Mouse (Mus musculus) kidney, embryonic 14.5 days (tissue): Measurements from ENCODE around the gene Gm3854. TPM values are rescaled to one million over a fixed set of nuclear protein-coding genes. Genes with fewer than 3 reads are reported as not detected.
A peak's percentile ranks its signal among the peaks of the same experiment; 100 is the strongest.
"Not testable (repeated sequence)": the region's sequence is repeated elsewhere in the genome, so short reads cannot be mapped to it uniquely, and the experiment has no call there.

Experiments used
- ATAC-seq: fragments of 200-750 bp; cut with Nextera tagmentation; 2 replicates; pipeline ENCODE4 v1.8.0; 2017; ENCODE audit warnings: moderate number of reproducible peaks, mild to moderate bottlenecking, moderate TSS enrichment, moderate library complexity; ENCODE audit not compliant: low FRiP score, low TSS enrichment
- H3K27ac ChIP-seq: fragments of 300-500 bp; sonication (generic); 2 replicates; pipeline ENCODE4 v1.5.1; 2014; ENCODE audit warnings: low read depth, mild to moderate bottlenecking, low read length, moderate library complexity, mixed read lengths
- H3K27me3 ChIP-seq: fragments of 300-500 bp; sonication (generic); 2 replicates; pipeline ENCODE4 v1.6.1; 2014; ENCODE audit warnings: mild to moderate bottlenecking, low read length; ENCODE audit not compliant: control insufficient read depth, insufficient read depth
- H3K36me3 ChIP-seq: fragments of 300-500 bp; sonication (generic); 2 replicates; pipeline ENCODE4 v1.6.1; 2014; ENCODE audit warnings: low read length, mixed read lengths; ENCODE audit not compliant: control insufficient read depth, insufficient read depth
- H3K4me1 ChIP-seq: fragments of 300-500 bp; sonication (generic); 2 replicates; pipeline ENCODE4 v1.6.1; 2014; ENCODE audit warnings: low read length, mixed read lengths; ENCODE audit not compliant: control insufficient read depth, insufficient read depth
- H3K4me2 ChIP-seq: fragments of 300-500 bp; sonication (generic); replicated peaks from 2 replicates; pipeline ENCODE4 v1.6.1; 2014; ENCODE audit warnings: low read depth, mild to moderate bottlenecking, low read length
- H3K4me3 ChIP-seq: fragments of 300-500 bp; sonication (generic); 2 replicates; pipeline ENCODE4 v1.5.1; 2014; ENCODE audit warnings: mild to moderate bottlenecking, low read length
- H3K9ac ChIP-seq: fragments of 300-500 bp; sonication (generic); 2 replicates; pipeline ENCODE4 v1.6.1; 2014; ENCODE audit warnings: low read depth, mild to moderate bottlenecking, low read length, moderate library complexity
- H3K9me3 ChIP-seq: fragments of 300-500 bp; sonication (generic); 2 replicates; pipeline ENCODE4 v1.6.1; 2016; ENCODE audit warnings: low read length; ENCODE audit not compliant: control insufficient read depth
- WGBS: fragments of 180-500 bp; shearing (Covaris S2); extraction: QIAGEN DNeasy Blood & Tissue Kit; methylation state at CpG from one replicate; pipeline ENCODE4 v1.1.7; 2014; 5-methylcytosine and 5-hydroxymethylcytosine counted together
- polyA plus RNA-seq: library from polyadenylated mRNA; unstranded; fragments of >200 nt; fragmentation: Nextera tagmentation; extraction: Ambion mirVana; gene quantifications from 2 replicates; pipeline ENCODE4 v1.2.1, GENCODE M21; 2014

Gene Gm3854
- 2.6 TPM in 2 replicates for polyA plus RNA-seq

DNA sequence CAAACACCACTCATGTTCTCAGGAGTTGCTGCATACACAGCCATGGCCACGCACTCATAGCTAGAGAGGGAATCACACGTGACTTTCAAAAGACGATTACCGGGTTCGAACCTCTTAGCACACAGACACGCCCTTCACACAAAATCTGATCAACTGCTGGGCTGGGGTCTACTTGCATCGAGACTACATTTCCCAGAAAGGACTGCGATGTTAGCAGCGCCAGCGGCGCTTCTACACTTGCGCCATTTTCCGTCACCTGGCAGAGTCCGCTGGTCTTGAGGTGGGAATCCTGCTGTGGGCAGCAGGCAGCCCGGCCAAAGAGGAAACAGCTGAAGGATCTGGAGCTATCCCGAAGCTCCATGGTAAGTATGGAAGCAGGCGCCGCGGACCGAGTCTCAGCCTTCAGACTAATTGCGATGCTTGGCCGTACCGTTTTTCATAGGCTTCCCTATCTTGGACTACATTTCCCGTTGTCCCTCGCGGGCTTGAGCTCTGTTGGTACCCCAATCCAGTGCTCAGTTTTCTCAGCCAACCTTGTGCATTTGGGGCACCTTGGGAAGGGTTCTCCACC, at the start of gene Gm3854:
TSS of gene Gm3854 (plus strand) at position 259 of the 571 bp plus-strand sequence.
- H3K9me3 ChIP-seq, result no peaks in the 10 kb centered on the region
- H3K4me2 ChIP-seq, result peak within 1 kb of the TSS; percentile 41
- H3K27me3 ChIP-seq, result no peaks in the 10 kb centered on the region
- 1% methylated on average over 26 of the region's 26 CpGs for WGBS
- no peak within 1 kb of the TSS for H3K27ac ChIP-seq
- H3K4me3 ChIP-seq, result peak within 1 kb of the TSS; percentile 69
- no peaks in the 10 kb centered on the region for H3K4me1 ChIP-seq
- H3K36me3 ChIP-seq, result no peaks in the 10 kb centered on the region
- ATAC-seq, result peak; percentile 92
- peak within 1 kb of the TSS; percentile 44; the same call in 1 of the 2 replicates for H3K9ac ChIP-seq

DNA sequence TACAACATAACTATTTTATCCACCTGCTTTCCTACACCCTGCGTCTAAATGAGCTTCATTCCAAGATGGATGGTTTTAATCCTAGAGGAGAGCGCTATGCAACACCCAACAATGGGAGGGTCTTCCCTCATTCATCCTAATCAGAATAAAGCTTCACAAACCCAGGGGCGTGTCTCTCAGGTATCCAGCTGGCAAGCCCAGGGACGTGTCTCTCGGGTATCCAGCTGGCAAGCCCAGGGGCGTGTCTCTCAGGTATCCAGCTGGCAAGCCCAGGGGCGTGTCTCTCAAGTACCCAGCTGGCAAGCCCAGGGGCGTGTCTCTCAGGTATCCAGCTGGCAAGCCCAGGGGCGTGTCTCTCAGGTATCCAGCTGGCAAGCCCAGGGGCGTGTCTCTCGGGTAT, 42.8 kb upstream of the Gm3854 start:
- not testable (repeated sequence) for H3K4me2 ChIP-seq, H3K4me1 ChIP-seq, H3K36me3 ChIP-seq, ATAC-seq, H3K27ac ChIP-seq, H3K27me3 ChIP-seq, H3K4me3 ChIP-seq, H3K9ac ChIP-seq, H3K9me3 ChIP-seq
- WGBS, result 79% methylated on average over 11 of the region's 11 CpGs

DNA sequence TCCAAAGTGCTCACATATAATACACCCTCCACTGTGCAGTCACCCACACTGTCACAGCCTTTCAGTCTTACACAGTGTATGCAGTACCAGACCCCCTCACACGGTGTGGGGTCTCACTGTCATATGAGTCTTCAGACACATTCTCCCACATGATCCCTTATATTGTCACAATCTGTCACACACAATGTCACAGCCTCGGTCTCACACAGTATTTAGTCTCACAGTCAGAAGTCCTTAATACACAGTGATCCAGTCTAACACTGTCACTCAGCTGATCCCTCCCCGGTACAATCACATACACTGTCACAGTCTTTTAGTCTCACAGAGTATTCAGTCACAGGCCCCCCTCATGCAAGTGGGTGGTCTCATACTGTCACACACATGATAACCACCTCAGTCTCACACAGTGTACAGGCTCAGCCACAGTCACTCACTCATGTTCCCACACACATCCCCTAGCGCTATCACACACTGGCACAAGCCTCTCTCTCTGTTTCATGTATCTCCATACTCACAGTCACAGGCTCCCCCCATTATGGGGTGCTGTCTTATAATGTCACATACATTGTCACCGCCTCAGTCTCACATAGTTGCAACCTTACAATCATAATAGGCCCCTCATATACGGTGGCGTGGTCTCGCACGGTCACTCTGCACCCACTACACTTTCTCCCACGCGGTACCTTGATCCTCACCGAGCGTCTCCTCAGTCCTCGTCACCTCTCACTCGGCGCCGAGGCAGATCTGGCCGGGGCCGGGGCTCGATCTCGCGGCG, 12.9 kb upstream of the Gm3854 start:
- 16% methylated on average over 23 of the region's 23 CpGs for WGBS
- Histone ChIP-seq H3K27ac (peak overlapping the region; percentile 74), H3K9me3 (no peaks in the 10 kb centered on the region), H3K4me2 (peak overlapping the region; percentile 72), H3K4me3 (peak overlapping the region; percentile 61), H3K9ac (peak overlapping the region; percentile 81), H3K27me3 (no peaks in the 10 kb centered on the region), H3K36me3 (peaks cover 6% of the 10 kb centered on the region), H3K4me1 (peaks cover 8% of the 10 kb centered on the region; the same call in 1 of the 2 replicates)
- ATAC-seq, result peak; percentile 73

DNA sequence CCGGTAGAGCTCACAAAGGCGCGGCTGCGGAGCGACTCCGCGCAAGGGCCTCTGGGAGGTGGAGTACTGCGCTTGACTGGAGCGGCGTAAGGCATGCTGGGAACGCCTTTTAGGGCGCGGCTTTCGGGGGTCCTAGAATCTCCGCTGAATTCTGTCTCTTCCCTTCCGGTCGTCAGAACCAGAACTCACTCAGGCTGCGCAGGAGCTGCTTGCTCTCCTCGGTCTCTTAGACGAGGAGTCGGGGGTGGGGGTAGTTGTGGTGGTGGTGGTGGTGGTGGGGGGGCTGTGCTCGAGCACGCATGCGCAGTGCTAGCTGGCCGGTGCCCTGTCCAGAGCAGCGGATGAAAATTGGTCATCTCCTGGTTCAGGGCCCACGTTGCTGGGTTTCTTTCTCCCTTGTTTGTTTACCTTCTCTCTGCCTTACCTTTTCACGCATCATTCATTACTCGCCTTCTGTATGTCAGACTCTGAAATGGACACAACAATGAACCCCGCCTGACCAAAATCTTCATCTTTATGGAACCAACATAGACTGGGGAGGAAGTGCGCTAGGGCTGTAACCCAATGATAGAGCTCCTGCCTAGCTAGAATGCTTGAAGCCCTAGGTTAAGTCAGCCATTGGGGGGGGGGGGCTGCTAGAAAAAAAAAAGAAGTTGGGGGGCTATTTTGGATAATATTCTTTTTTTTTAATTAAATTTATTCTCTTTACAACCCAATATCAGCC, 12.2 kb upstream of the Gm3854 start, which contains the start of gene Zfp583:
TSS of gene Zfp583 (minus strand) at position 53 of the 724 bp plus-strand sequence.
- Histone ChIP-seq H3K4me1 (peaks cover 8% of the 10 kb centered on the region; the same call in 1 of the 2 replicates), H3K4me2 (peak within 1 kb of the TSS; percentile 72), H3K27me3 (no peaks in the 10 kb centered on the region), H3K9me3 (no peaks in the 10 kb centered on the region), H3K36me3 (peaks cover 6% of the 10 kb centered on the region), H3K4me3 (peak within 1 kb of the TSS; percentile 61), H3K9ac (peak within 1 kb of the TSS; percentile 81), H3K27ac (peak within 1 kb of the TSS; percentile 74)
- 6% methylated on average over 30 of the region's 31 CpGs for WGBS
- peak; percentile 96 for ATAC-seq

DNA sequence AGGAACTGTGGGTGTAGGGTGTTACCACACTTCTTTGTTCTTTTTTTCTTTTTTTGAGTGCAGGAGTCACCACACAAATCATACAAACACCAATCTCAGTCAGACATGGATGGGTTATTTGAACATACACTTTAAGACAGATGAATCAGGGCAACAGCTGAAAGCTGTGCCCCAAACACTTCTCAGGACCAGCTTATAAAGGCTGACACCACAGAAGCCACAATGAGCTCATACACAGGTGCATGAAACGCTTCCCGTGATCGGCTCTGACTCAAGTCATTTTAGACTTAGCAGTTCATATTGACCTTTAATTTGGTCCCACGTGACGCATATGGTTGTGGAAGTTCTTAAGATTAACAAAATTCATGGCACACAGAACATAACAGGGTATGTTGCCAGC, 3.7 kb upstream of the Gm3854 start:
- H3K4me1 ChIP-seq, result no peaks in the 10 kb centered on the region
- no peaks in the 10 kb centered on the region for H3K9me3 ChIP-seq
- H3K27me3 ChIP-seq, result no peaks in the 10 kb centered on the region
- no peak overlapping the region for H3K4me3 ChIP-seq
- H3K9ac ChIP-seq, result no peak overlapping the region
- H3K27ac ChIP-seq, result no peak overlapping the region
- H3K4me2 ChIP-seq, result no peak overlapping the region
- WGBS, result 80% methylated on average over 5 of the region's 5 CpGs
- no peaks in the 10 kb centered on the region for H3K36me3 ChIP-seq
- ATAC-seq, result no peak

DNA sequence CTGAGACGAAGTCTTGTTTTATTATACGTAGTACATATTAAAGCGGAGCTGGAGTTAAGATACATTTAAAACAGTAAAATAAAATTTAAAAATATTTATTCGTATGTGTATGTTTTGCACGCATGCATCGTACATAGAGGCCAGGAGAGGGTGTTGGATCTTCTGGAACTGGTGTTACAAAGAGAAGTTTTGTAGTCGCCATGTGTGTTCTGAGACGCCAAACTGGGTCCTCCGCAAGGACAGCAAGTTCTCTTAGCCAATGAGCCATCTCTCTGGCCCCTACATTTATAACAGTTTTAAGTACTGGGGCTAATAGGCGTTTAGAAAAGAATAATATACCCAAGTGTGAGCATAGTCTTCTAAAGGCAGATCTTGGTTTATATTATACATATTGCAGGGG, 565 bp downstream of the Gm3854 start:
- ATAC-seq, result peak; percentile 47
- Histone ChIP-seq H3K9ac (peak overlapping the region; percentile 44; the same call in 1 of the 2 replicates), H3K36me3 (no peaks in the 10 kb centered on the region), H3K9me3 (no peaks in the 10 kb centered on the region), H3K4me1 (no peaks in the 10 kb centered on the region), H3K27ac (no peak overlapping the region), H3K4me2 (peak overlapping the region; percentile 41), H3K27me3 (no peaks in the 10 kb centered on the region), H3K4me3 (peak overlapping the region; percentile 69)
- WGBS, result 37% methylated on average over 10 of the region's 10 CpGs

DNA sequence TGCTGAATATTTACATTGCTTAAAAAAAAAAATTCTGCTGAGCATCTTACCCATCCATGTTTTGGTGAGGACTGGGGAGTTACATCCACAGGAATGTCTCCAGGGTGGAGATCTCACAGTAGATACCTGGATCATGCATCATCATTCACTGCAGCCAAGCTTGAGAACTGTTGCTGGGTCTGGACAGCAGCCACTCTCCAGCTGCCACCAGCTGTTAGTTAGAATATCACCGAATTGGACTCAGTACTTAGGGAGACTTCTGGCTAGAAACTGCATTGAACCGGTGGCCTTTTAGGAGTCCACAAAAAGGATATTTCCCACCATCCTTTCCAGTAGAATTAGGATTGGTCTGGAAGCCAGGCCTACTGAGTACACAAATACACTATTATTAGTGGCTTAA, 14.6 kb downstream of the Gm3854 start:
- ATAC-seq, result no peak
- 64% methylated on average over 2 of the region's 2 CpGs for WGBS
- no peak overlapping the region for H3K9ac ChIP-seq
- H3K4me3 ChIP-seq, result no peak overlapping the region
- peaks cover 6% of the 10 kb centered on the region; the same call in 1 of the 2 replicates for H3K36me3 ChIP-seq
- H3K27ac ChIP-seq, result no peak overlapping the region
- no peak overlapping the region for H3K4me2 ChIP-seq
- no peaks in the 10 kb centered on the region for H3K4me1 ChIP-seq
- no peaks in the 10 kb centered on the region for H3K27me3 ChIP-seq
- no peaks in the 10 kb centered on the region for H3K9me3 ChIP-seq

DNA sequence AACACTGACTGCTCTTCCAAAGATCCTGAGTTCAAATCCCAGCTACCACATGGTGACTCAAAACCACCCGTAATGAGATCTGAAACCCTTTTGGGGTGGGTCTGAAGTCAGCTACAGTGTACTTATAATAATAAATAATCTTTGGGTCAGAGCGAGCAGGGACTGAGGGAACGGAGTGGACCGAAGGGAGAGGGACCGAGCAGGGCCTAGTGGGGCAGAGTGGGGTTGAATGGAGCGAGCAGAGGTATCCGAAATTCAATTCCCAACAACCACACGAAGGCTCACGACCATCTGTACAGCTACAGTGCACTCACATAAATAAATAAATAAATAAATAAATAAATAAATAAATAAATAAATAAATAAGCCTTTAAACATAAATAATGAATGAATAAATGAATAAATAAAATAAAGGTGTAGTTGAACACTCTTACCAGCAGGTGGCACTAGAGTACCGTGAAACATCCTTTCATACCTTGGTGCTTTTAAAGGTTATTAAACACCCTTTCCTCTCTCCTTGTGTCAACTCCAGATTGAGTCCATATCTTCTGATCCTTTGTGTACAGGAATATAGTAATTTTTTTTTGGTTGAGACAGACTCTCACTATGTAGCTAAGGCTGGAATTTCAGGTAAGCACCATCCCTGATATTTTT, 15.5 kb downstream of the Gm3854 start:
- no peaks in the 10 kb centered on the region for H3K9me3 ChIP-seq
- 54% methylated on average over 10 of the region's 10 CpGs for WGBS
- H3K27me3 ChIP-seq, result no peaks in the 10 kb centered on the region
- 0 out of 2 replicates have a peak, but pooled peaks cover under 1% of the 10 kb centered on the region for H3K36me3 ChIP-seq
- H3K4me2 ChIP-seq, result no peak overlapping the region
- H3K9ac ChIP-seq, result no peak overlapping the region
- no peak for ATAC-seq
- no peaks in the 10 kb centered on the region for H3K4me1 ChIP-seq
- no peak overlapping the region for H3K4me3 ChIP-seq
- H3K27ac ChIP-seq, result no peak overlapping the region
